Mouse (Mus musculus): Measurements from ENCODE around the gene Gm3072.
"Not testable (repeated sequence)": the region's sequence is repeated elsewhere in the genome, so short reads cannot be mapped to it uniquely, and the experiment has no call there.

The Gm3072 gene

GRCm38 (mm10) chr14:41624512-41624911 lies at the start of gene Gm3072:
Gm3072 (minus strand) TSS chr14:41624612.
- DNase-seq (ENCODE audit: low spot score): not testable (repeated sequence)

GRCm38 (mm10) chr14:41648176-41648575 lies 23.8 kb upstream of the Gm3072 start:
- not testable (repeated sequence) for DNase-seq (ENCODE audit: low spot score)

- DNase-seq (ENCODE audit: low spot score): not testable (repeated sequence)
Measured at GRCm38 (mm10) chr14:41646387-41646786, 22.0 kb upstream of the Gm3072 start, which contains the start of gene Gm3676. Gm3676 (minus strand) TSS chr14:41646487.

GRCm38 (mm10) chr14:41630144-41630543 lies 5.7 kb upstream of the Gm3072 start:
- DNase-seq (ENCODE audit: low spot score): not testable (repeated sequence)

DNA sequence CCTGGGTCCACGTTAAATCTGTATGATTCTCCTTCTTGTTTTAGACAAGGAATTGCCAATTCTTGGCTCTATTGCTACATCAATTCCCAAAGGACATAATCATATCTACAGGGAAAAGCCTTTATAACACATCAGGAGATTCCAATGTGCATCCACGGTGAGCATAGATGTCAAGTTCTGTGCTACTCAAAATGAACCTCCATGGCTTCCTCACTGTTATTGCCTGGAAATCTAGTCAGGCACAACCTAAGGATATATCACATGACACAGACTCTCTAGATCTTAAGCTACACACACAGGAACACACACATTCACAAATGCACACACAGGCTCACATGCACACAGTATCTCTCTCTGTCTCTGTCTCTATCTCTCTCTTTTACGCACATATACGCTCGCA lies 1.9 kb downstream of the Gm3072 start:
- DNase-seq (ENCODE audit: low spot score): not testable (repeated sequence)

GRCm38 (mm10) chr14:41610690-41611089 lies 13.7 kb downstream of the Gm3072 start:
- DNase-seq (ENCODE audit: low spot score): not testable (repeated sequence)

DNA sequence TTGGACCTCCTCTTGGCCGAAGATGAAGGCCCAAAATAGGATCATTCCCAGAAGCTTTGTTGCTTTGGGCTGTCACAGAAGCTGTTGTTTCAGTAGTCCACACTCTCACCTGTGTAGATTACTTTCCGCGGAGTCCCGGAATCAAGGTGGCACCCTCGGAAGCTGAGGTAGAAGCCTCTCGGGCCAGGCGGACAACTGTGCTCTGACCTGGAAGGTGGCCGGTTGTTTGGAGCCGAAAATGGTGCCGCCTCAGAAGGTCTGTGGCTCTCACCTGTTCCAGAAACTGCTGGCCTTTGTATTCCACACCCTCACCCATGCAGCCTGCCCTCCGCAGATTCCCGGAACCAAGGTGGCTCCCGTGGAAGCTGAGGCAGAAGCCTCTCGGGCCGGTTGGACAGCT lies 23.5 kb downstream of the Gm3072 start:
- DNase-seq (ENCODE audit: low spot score): not testable (repeated sequence)

DNA sequence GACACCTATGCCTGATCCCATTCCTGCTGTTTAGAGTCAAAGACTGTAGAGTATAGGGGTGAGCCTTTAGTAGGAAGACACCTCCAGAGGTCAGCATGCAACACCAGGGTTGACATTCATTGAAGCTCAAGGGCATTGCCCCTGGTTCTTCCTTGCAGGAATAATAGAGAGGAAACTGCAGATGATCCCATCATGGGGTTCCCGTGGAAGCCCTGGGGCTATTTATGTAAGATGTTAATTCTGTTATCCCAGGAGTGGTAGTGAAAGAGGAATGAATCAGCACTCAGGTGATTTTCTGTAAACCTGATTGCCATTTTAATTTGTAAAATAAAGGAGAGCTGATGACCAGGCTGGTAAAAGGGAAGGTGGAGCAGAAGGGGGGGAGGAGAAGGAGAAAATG lies 38.1 kb downstream of the Gm3072 start:
- not testable (repeated sequence) for DNase-seq (ENCODE audit: low spot score)

GRCm38 (mm10) chr14:41572911-41573310 lies 51.5 kb downstream of the Gm3072 start, which contains the start of gene 1700049E17Rik2:
1700049E17Rik2 (plus strand) TSS chr14:41573211.
- not testable (repeated sequence) for DNase-seq (ENCODE audit: low spot score)
